In the genomic region with DNA sequence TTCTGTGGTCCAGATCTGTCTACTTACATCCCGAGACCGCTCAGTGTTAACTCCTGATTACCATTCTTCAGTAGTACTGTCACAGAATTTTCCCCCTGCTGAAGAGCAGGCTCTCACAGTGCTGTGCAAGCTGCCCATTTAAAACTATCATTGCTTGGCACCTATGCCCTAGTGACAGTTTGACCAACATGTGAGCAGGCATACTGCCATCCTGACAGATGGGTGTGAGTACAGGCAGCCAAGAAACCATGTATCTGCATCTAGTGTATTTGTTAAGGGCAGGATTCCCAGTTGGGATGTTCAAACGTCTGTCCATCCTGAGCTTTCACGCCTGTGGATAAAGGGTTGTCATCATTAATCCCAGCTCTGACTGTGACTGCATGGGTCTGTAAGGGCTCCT, we compare ENCODE assay signal across 10 mouse cellular contexts. TPM values are rescaled to one million over a fixed set of nuclear protein-coding genes. Genes with fewer than 3 reads are reported as not detected.
DNase-seq lines count a peak whose midpoint lies in the region; ATAC-seq and TF ChIP-seq lines count a peak whose summit lies in the region.
"Had no signal": no experiment of that assay in that cellular context is flagged by ENCODE, and none has a peak within 500 bp of the region (broad histone marks: within the 10 kb centered on the region; RNA-seq: fewer than 3 reads in every experiment).

No protein-coding gene starts in this region.

- H3K4me3 ChIP-seq in layer of hippocampus, adult 2 months = no peak overlapping the region

- no peak for ATAC-seq in erythroblast, adult 5-6 weeks (replicated peaks; ENCODE audit: low FRiP score, poor library complexity, severe bottlenecking)

- H3K27ac ChIP-seq in layer of hippocampus, adult 2 months = peak overlapping the region; percentile 85
- H3K27ac ChIP-seq: macrophage had no signal

- peak; percentile 24 for DNase-seq in heart, adult 8-10 months (ENCODE audit: low spot score)
- DNase-seq in heart, adult 9 months (ENCODE audit: low spot score in 2 of 2) = no peak
- DNase-seq in brain, adult 2 months (ENCODE audit: low read depth, low spot score) = peak; percentile 98
- peak; percentile 96 for DNase-seq in cerebellum, adult 9-11 months
- DNase-seq in layer of hippocampus, adult 2 months (ENCODE audit: low spot score in 2 of 2) = peak; percentile 65 to 77
- DNase-seq in lung, postnatal 25 days (ENCODE audit: low spot score) = no peak
- no peak for DNase-seq in retina, embryonic 14.5 days (ENCODE audit: low spot score)
- DNase-seq: spleen, adult 18-20 months had no signal

- no peak for TF ChIP-seq CTCF in layer of hippocampus, adult 2 months (conservative IDR thresholded peaks at IDR 0.05)

RNA-seq across cellular contexts. Expression of a gene that starts 10.0 kb away (rescaled TPM):
- total RNA-seq in heart, adult 8-10 months (2022) = 1 to 10 TPM; 6.9 to 9.5 (median 8.2) TPM
- 10 to 100 TPM; 18.7 to 21.3 TPM for total RNA-seq in layer of hippocampus, adult 2 months (2021)
- total RNA-seq in erythroblast, adult 5-6 weeks (2015; ENCODE audit: low replicate concordance) = 13.8 and 37.2 TPM in 2 replicates
- 38.2 and 50.0 TPM in 2 replicates for total RNA-seq in erythroblast, adult 5-6 weeks (2017; ENCODE audit: low replicate concordance)

Comparison
In these comparisons a context has a peak if more than half of its experiments do, and no peak if none do; other contexts are left out.
1. DNase-seq: peak in heart, adult 8-10 months (single experiment), brain, adult 2 months (single experiment), cerebellum, adult 9-11 months (single experiment) and layer of hippocampus, adult 2 months (2 of 2); none in heart, adult 9 months (0 of 2), lung, postnatal 25 days (single experiment) and retina, embryonic 14.5 days (single experiment).